Mouse (Mus musculus) neural tube, embryonic 15.5 days (tissue): ENCODE data around the gene Crtc3. TPM values are rescaled to one million over a fixed set of nuclear protein-coding genes. Genes with fewer than 3 reads are reported as not detected.

Experiments used
- ATAC-seq: fragments of 200-750 bp; cut with Nextera tagmentation; 2 replicates; pipeline ENCODE4 v1.8.0; 2017; ENCODE audit warnings: mild to moderate bottlenecking, moderate TSS enrichment, moderate library complexity; ENCODE audit not compliant: low FRiP score
- H3K27ac ChIP-seq: fragments of 300-500 bp; sonication (generic); replicated peaks from 2 replicates; pipeline ENCODE4 v1.5.1; 2015; ENCODE audit warnings: mild to moderate bottlenecking, inconsistent platforms
- H3K27me3 ChIP-seq: fragments of 300-500 bp; sonication (generic); replicated peaks from 2 replicates; pipeline ENCODE4 v1.6.1; 2015; ENCODE audit warnings: inconsistent platforms
- H3K36me3 ChIP-seq: fragments of 300-500 bp; sonication (generic); 2 replicates; pipeline ENCODE4 v1.6.1; 2015; ENCODE audit warnings: inconsistent platforms
- H3K4me1 ChIP-seq: fragments of 300-500 bp; sonication (generic); 2 replicates; pipeline ENCODE4 v1.6.1; 2015; ENCODE audit warnings: inconsistent platforms
- H3K4me2 ChIP-seq: fragments of 300-500 bp; sonication (generic); 2 replicates; pipeline ENCODE4 v1.6.1; 2015; ENCODE audit warnings: inconsistent platforms, mild to moderate bottlenecking, moderate library complexity
- H3K4me3 ChIP-seq: fragments of 300-500 bp; sonication (generic); replicated peaks from 2 replicates; pipeline ENCODE4 v1.5.1; 2015; ENCODE audit warnings: mild to moderate bottlenecking, inconsistent platforms
- H3K9ac ChIP-seq: fragments of 300-500 bp; sonication (generic); replicated peaks from 2 replicates; pipeline ENCODE4 v1.6.1; 2015; ENCODE audit warnings: mild to moderate bottlenecking, inconsistent platforms
- H3K9me3 ChIP-seq: fragments of 300-500 bp; sonication (generic); replicated peaks from 2 replicates; pipeline ENCODE4 v1.6.1; 2016; ENCODE audit warnings: inconsistent platforms
- WGBS: fragments of 180-500 bp; shearing (Covaris S2); methylation state at CpG from one replicate; pipeline ENCODE4 v1.1.7; 2015; ENCODE audit warnings: mixed read lengths; 5-methylcytosine and 5-hydroxymethylcytosine counted together
- polyA plus RNA-seq: library from polyadenylated mRNA; unstranded; fragments of >200 nt; fragmentation: Nextera tagmentation; extraction: Ambion mirVana; gene quantifications from 2 replicates; pipeline ENCODE4 v1.2.1, GENCODE M21; 2015

The Crtc3 gene
- 18.4 and 20.7 TPM in 2 replicates for polyA plus RNA-seq

- Histone ChIP-seq H3K9ac (peak within 1 kb of the TSS; percentile 74), H3K27ac (peak within 1 kb of the TSS; percentile 95), H3K4me3 (peak within 1 kb of the TSS; percentile 54), H3K27me3 (no peaks in the 10 kb centered on the region), H3K36me3 (no peaks in the 10 kb centered on the region), H3K4me1 (peaks cover 42% of the 10 kb centered on the region), H3K4me2 (peak within 1 kb of the TSS; percentile 73), H3K9me3 (no peaks in the 10 kb centered on the region)
- peak; percentile 83 for ATAC-seq
- under 1% methylated on average over 65 of the region's 83 CpGs for WGBS
Observed at GRCm38 (mm10) chr7:80688556-80689220, at the start of gene Crtc3. TSS of gene Crtc3 (minus strand) at chr7:80688877.

GRCm38 (mm10) chr7:80736199-80736598 lies 47.5 kb upstream of the Crtc3 start:
- no peaks in the 10 kb centered on the region for H3K9me3 ChIP-seq
- peaks cover 73% of the 10 kb centered on the region for H3K36me3 ChIP-seq
- no peak overlapping the region for H3K27ac ChIP-seq
- ATAC-seq = no peak
- H3K9ac ChIP-seq = no peak overlapping the region
- WGBS = 92% methylated on average over 10 of the region's 10 CpGs
- no peak overlapping the region for H3K4me3 ChIP-seq
- H3K27me3 ChIP-seq = no peaks in the 10 kb centered on the region
- H3K4me2 ChIP-seq = no peak overlapping the region
- no peaks in the 10 kb centered on the region for H3K4me1 ChIP-seq

GRCm38 (mm10) chr7:80732986-80733385 lies 44.3 kb upstream of the Crtc3 start:
- ATAC-seq = no peak
- Histone ChIP-seq H3K27me3 (no peaks in the 10 kb centered on the region), H3K4me1 (no peaks in the 10 kb centered on the region), H3K9me3 (no peaks in the 10 kb centered on the region), H3K4me3 (no peak overlapping the region), H3K4me2 (no peak overlapping the region), H3K36me3 (peaks cover 67% of the 10 kb centered on the region), H3K9ac (no peak overlapping the region), H3K27ac (no peak overlapping the region)
- 79% methylated on average over 11 of the region's 11 CpGs for WGBS

- ATAC-seq = peak; percentile 57; the same call in 1 of the 2 replicates
- Histone ChIP-seq H3K4me1 (no peaks in the 10 kb centered on the region), H3K4me2 (no peak overlapping the region), H3K4me3 (no peak overlapping the region), H3K27me3 (no peaks in the 10 kb centered on the region), H3K27ac (no peak overlapping the region), H3K9ac (no peak overlapping the region), H3K36me3 (peaks cover 71% of the 10 kb centered on the region), H3K9me3 (no peaks in the 10 kb centered on the region)
- WGBS = 34% methylated on average over 8 of the region's 8 CpGs
Observed at GRCm38 (mm10) chr7:80729662-80730061, 41.0 kb upstream of the Crtc3 start.

- no peaks in the 10 kb centered on the region for H3K9me3 ChIP-seq
- no peaks in the 10 kb centered on the region for H3K27me3 ChIP-seq
- peaks cover 57% of the 10 kb centered on the region for H3K36me3 ChIP-seq
- H3K4me2 ChIP-seq = no peak overlapping the region
- no peak for ATAC-seq
- no peak overlapping the region for H3K27ac ChIP-seq
- 0 out of 2 replicates have a peak, but pooled peaks cover 4% of the 10 kb centered on the region for H3K4me1 ChIP-seq
- 34% methylated on average over 9 of the region's 9 CpGs for WGBS
- H3K4me3 ChIP-seq = no peak overlapping the region
- H3K9ac ChIP-seq = no peak overlapping the region
Observed at GRCm38 (mm10) chr7:80721041-80721440, 32.4 kb upstream of the Crtc3 start.

- peaks cover 56% of the 10 kb centered on the region for H3K36me3 ChIP-seq
- H3K4me1 ChIP-seq = 0 out of 2 replicates have a peak, but pooled peaks cover 4% of the 10 kb centered on the region
- no peak overlapping the region for H3K27ac ChIP-seq
- WGBS = 97% methylated on average over 7 of the region's 7 CpGs
- no peak overlapping the region for H3K4me2 ChIP-seq
- ATAC-seq = no peak
- no peaks in the 10 kb centered on the region for H3K9me3 ChIP-seq
- H3K4me3 ChIP-seq = no peak overlapping the region
- H3K9ac ChIP-seq = no peak overlapping the region
- no peaks in the 10 kb centered on the region for H3K27me3 ChIP-seq
Observed at GRCm38 (mm10) chr7:80719582-80719981, 30.9 kb upstream of the Crtc3 start.

GRCm38 (mm10) chr7:80719038-80719437 lies 30.4 kb upstream of the Crtc3 start:
- Histone ChIP-seq H3K4me3 (no peak overlapping the region), H3K27ac (no peak overlapping the region), H3K9me3 (no peaks in the 10 kb centered on the region), H3K4me1 (0 out of 2 replicates have a peak, but pooled peaks cover 4% of the 10 kb centered on the region), H3K27me3 (no peaks in the 10 kb centered on the region), H3K36me3 (peaks cover 53% of the 10 kb centered on the region), H3K9ac (no peak overlapping the region), H3K4me2 (no peak overlapping the region)
- 97% methylated on average over 2 of the region's 2 CpGs for WGBS
- ATAC-seq = no peak

GRCm38 (mm10) chr7:80718471-80718870 lies 29.8 kb upstream of the Crtc3 start:
- Histone ChIP-seq H3K9me3 (no peaks in the 10 kb centered on the region), H3K4me3 (no peak overlapping the region), H3K4me2 (no peak overlapping the region), H3K27me3 (no peaks in the 10 kb centered on the region), H3K27ac (no peak overlapping the region), H3K36me3 (peaks cover 52% of the 10 kb centered on the region), H3K9ac (no peak overlapping the region), H3K4me1 (0 out of 2 replicates have a peak, but pooled peaks cover 4% of the 10 kb centered on the region)
- ATAC-seq = no peak
- 73% methylated on average over 8 of the region's 8 CpGs for WGBS

- no peak overlapping the region for H3K4me3 ChIP-seq
- H3K9me3 ChIP-seq = no peaks in the 10 kb centered on the region
- no peak overlapping the region for H3K27ac ChIP-seq
- H3K4me1 ChIP-seq = 0 out of 2 replicates have a peak, but pooled peaks cover 4% of the 10 kb centered on the region
- H3K27me3 ChIP-seq = no peaks in the 10 kb centered on the region
- ATAC-seq = no peak
- no peak overlapping the region for H3K9ac ChIP-seq
- no peak overlapping the region for H3K4me2 ChIP-seq
- H3K36me3 ChIP-seq = peaks cover 41% of the 10 kb centered on the region
- 90% methylated on average over 9 of the region's 9 CpGs for WGBS
Observed at GRCm38 (mm10) chr7:80716758-80717157, 28.1 kb upstream of the Crtc3 start.

GRCm38 (mm10) chr7:80715306-80715705 lies 26.6 kb upstream of the Crtc3 start:
- Histone ChIP-seq H3K9ac (no peak overlapping the region), H3K4me2 (no peak overlapping the region), H3K4me1 (no peaks in the 10 kb centered on the region), H3K27me3 (no peaks in the 10 kb centered on the region), H3K9me3 (no peaks in the 10 kb centered on the region), H3K4me3 (no peak overlapping the region), H3K36me3 (peaks cover 41% of the 10 kb centered on the region), H3K27ac (no peak overlapping the region)
- WGBS = 94% methylated on average over 7 of the region's 7 CpGs
- ATAC-seq = no peak

GRCm38 (mm10) chr7:80711496-80711895 lies 22.8 kb upstream of the Crtc3 start:
- WGBS = 70% methylated on average over 8 of the region's 8 CpGs
- Histone ChIP-seq H3K4me3 (no peak overlapping the region), H3K36me3 (peaks cover 25% of the 10 kb centered on the region)

GRCm38 (mm10) chr7:80710333-80710732 lies 21.7 kb upstream of the Crtc3 start:
- no peak overlapping the region for H3K4me2 ChIP-seq
- H3K4me3 ChIP-seq = no peak overlapping the region
- WGBS = 93% methylated on average over 7 of the region's 7 CpGs
- no peaks in the 10 kb centered on the region for H3K9me3 ChIP-seq
- no peak overlapping the region for H3K27ac ChIP-seq
- H3K36me3 ChIP-seq = peaks cover 17% of the 10 kb centered on the region
- no peaks in the 10 kb centered on the region for H3K27me3 ChIP-seq
- ATAC-seq = no peak
- no peaks in the 10 kb centered on the region for H3K4me1 ChIP-seq
- H3K9ac ChIP-seq = no peak overlapping the region

More at GRCm38 (mm10) chr7:80711496-80711895, 22.8 kb upstream of the Crtc3 start:
- Histone ChIP-seq H3K4me2 (no peak overlapping the region), H3K9ac (no peak overlapping the region), H3K4me1 (no peaks in the 10 kb centered on the region), H3K27me3 (no peaks in the 10 kb centered on the region), H3K9me3 (no peaks in the 10 kb centered on the region), H3K27ac (no peak overlapping the region)
- ATAC-seq = no peak
